Mouse (Mus musculus) 416B (cell line): Measurements from ENCODE around the gene Uchl4.
A peak's percentile ranks its signal among the peaks of the same experiment; 100 is the strongest.

Experiments used
- DNase-seq: peaks from one replicate; pipeline ENCODE4 v3.0.0; 2011; ENCODE audit warnings: low read depth

Uchl4 gene

GRCm38 (mm10) chr9:64274291-64274690 lies 39.3 kb downstream of the Uchl4 start:
- DNase-seq, result no peak

- DNase-seq, result peak; percentile 59
Observed at GRCm38 (mm10) chr9:64274919-64275318, 39.9 kb downstream of the Uchl4 start.

GRCm38 (mm10) chr9:64277706-64278105 lies 42.7 kb downstream of the Uchl4 start:
- peak; percentile 89 for DNase-seq

- DNase-seq, result peak; percentile 70
Observed at GRCm38 (mm10) chr9:64278665-64279310, 43.8 kb downstream of the Uchl4 start.

- DNase-seq, result peak; percentile 95
Observed at GRCm38 (mm10) chr9:64281105-64281780, 46.2 kb downstream of the Uchl4 start, which contains the start of gene Tipin. Gene Tipin (plus strand): TSS chr9:64281581.

GRCm38 (mm10) chr9:64281781-64282178 lies 46.8 kb downstream of the Uchl4 start:
- DNase-seq, result no peak

- peak; percentile 84 for DNase-seq
Observed at GRCm38 (mm10) chr9:64282404-64282987, 47.5 kb downstream of the Uchl4 start.
